Mouse (Mus musculus): ENCODE results near the gene Rims4.

Gene Rims4

DNA sequence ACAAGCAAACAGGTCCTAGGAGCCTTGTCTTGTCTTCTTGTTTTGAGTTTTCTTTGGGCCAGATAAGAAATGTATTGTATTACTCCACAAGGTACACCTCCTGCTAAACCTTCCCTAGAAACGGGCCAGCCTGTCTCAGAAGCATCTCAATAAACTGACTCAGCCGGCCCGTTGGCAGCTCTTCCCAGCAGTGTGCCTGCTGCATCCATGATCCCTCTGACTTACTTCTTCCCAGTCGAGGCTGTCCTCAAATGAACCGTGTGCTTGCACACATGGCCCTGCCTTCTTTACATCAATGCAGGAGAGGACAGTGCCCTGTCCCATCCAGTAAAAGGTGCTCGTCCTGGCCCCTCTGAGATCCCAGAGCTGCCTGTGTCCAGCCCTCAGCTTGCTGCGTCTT, 8.9 kb downstream of the Rims4 start:
- DNase-seq: no peak

DNA sequence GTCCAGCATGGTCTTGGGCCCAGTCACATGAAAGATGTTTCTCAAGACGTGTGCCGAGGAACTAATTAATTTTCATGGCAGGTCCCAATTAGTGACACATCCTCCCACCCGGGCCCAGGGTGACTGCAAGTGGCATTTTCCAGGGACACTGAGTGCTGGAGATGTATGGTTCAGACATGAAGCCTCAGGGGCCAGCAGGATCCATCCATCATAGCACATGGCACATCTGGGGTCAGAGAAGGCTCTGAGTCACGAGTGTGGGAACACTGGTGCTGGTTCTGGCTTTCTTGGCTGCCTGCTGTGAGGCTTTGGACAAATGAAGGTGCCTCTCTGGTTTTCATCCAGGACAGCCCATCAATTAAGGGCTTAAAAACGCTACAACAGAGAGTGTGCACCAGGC, 11.4 kb downstream of the Rims4 start:
- no peak for DNase-seq

DNA sequence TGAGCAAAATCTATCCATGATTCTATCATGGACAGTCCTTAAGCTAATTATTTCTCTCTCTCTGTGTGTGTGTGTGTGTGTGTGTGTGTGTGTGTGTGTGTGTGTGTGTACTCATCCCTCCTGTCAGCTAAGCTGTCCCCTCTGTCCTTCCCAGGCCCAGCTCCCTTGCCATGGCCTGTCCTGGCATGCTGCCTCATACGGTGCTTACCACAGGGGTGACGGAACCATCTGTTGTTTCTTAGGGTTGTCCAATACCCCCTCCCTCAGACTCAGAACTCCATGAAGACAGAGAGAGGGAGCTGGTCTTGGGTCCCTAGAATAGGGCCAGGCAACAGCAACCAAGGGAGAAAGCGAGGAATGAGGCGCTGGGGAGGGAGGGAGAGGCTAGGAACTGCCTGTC, 14.2 kb downstream of the Rims4 start:
- DNase-seq: no peak

- DNase-seq: no peak
These were observed 15.0 kb downstream of the Rims4 start for GRCm38 (mm10) chr2:163903461-163903860.

DNA sequence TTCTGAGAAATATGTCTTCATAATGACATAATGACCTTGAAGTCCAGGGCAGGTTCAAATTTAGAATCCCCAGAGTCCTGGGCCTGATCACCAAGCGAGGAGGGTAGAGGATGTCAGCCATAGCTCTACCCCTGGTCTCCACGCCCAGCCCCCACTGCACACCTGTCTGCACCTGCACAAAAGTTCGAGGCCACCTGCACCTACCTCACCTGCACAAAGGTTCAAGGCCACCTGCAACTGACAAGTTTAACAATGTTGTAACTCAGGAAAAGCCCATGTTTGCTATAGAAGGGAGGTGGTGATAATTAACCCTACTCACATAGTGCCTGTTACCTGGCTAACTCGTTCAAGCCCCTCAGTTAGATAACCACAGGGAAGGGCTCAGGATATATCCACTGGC, 16.0 kb downstream of the Rims4 start:
- DNase-seq: no peak

DNA sequence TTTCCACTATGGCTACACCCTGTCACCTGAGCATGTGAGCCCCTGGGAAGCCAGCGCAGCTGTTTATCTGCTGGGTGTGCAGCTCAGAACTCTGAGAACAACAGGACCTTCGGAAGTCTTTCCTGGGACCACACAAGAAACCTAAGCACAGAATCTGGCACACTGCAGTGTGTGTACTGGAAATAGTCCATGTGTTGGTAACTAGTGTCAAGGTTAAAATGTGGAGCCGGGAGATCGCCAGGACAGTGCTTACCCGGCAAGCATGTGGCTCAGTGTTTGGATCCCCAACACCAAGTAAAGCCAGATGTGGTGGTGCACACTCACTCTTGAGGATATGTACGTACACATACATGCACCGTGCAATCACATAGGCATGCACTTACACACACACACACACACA, 17.4 kb downstream of the Rims4 start:
- no peak for DNase-seq

GRCm38 (mm10) chr2:163899910-163900411, 18.5 kb downstream of the Rims4 start:
- DNase-seq: no peak

DNA sequence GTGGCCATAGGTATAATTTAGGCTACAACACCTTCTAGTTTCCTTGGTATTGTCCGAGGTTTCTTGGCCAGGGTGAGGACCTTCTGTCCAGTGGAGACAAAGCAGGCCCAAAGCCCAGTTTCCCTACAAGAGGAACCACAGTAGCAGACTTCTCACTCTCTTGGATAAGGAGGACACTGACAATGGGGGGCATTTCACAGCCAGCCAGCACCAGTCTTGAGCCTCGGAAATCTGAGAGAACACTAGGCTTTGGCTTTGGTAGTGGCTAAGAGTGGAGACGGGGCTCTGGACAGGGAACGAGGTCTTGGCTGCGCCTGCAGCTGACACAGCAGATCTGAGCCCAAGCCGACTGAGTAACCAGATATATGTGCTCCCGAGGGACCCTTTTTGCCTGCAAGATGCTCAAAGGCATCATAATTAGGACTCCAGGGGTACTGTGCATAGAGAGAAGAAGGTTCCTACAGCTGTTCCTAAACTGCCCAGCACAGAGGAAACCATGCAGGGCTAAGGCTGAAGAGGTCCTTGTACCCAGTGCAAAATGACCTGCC, 20.4 kb downstream of the Rims4 start:
- DNase-seq: no peak

GRCm38 (mm10) chr2:163897026-163897425, 21.5 kb downstream of the Rims4 start:
- DNase-seq: no peak

- no peak for DNase-seq
These were observed 23.3 kb downstream of the Rims4 start for GRCm38 (mm10) chr2:163895156-163895555.

GRCm38 (mm10) chr2:163893446-163894370, 24.8 kb downstream of the Rims4 start:
- DNase-seq: no peak

GRCm38 (mm10) chr2:163891271-163891670, 27.2 kb downstream of the Rims4 start:
- no peak for DNase-seq

GRCm38 (mm10) chr2:163890586-163890985, 27.9 kb downstream of the Rims4 start:
- no peak for DNase-seq

DNA sequence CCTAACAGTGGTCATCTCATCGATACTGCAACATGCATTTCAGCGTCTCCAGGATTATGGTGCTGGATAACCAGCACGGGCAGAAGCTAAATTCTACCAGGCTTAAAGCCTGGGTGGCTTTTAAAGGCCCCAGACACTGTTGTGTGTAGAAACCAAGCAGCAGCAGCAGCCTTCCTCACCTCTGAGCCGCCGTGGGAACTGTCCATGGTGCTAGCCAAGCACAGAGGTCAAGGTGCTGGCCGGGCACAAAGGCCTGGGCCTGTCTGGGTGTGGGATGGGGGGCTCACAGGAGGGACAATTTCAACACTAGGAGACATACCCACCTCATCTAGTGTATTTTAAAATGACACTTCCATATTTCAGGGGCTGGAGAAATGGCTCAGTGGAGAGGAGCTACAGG, 29.1 kb downstream of the Rims4 start:
- peak; percentile 20 for DNase-seq

GRCm38 (mm10) chr2:163882859-163883652, 35.4 kb downstream of the Rims4 start:
- DNase-seq: no peak

DNA sequence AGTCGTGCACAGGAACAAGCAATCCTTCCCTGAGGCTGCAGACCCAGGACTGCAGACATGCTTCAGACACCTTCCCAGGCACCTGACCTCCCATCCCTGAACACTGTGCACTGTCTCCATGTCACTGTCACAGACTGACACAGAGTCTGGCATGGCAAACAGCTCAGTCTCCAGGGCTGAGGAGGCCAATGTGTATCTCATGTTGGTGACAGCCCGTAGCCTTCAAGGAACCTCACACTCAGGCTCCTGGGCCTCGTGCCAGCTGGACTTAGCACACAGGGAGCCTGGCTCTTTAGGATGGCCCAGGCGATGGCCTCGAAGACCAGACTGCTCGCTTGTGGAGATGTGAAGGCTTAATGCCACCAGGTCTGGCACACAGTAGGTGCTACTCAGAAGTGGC, 37.6 kb downstream of the Rims4 start:
- DNase-seq: peak; percentile 72

DNA sequence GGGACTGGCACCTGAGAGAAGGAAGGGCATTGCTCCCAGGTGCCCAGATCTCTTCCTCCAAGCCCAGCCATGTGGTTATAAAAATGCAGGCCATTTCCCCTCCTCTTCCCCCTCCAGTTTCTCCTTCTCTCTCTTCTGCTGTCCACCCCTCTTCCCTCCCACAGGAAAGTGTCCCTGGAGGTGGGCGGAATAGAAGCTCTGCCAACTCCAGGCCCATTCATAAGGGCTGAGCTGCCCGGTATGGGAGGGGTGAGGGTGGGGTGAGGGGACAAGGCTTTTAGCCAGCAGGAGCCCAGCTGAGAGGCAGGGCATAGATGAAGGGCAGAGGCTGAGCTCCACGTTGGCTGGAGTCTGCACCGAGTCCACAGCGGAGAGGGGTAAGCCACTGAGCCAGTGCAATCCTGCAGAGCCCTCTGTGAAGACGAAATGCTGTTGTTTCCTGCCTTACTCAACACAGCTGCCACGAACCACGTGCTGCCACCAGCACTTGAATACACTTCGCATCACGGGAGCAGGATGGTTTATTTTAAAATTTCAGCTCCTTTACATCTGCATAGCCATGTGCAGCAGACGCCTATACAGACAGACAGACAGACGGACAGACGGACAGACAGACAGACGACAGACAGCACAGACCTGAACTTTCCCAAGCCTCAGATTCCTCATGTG, 41.5 kb downstream of the Rims4 start:
- DNase-seq: no peak

GRCm38 (mm10) chr2:163875484-163875883, 43.0 kb downstream of the Rims4 start:
- DNase-seq: peak; percentile 23

GRCm38 (mm10) chr2:163874877-163875276, 43.6 kb downstream of the Rims4 start:
- DNase-seq: no peak

GRCm38 (mm10) chr2:163871906-163872305, 46.6 kb downstream of the Rims4 start:
- DNase-seq: no peak

- no peak for DNase-seq
These were observed 47.2 kb downstream of the Rims4 start for GRCm38 (mm10) chr2:163871266-163871665.

GRCm38 (mm10) chr2:163869783-163870182, 48.7 kb downstream of the Rims4 start:
- DNase-seq: no peak

DNA sequence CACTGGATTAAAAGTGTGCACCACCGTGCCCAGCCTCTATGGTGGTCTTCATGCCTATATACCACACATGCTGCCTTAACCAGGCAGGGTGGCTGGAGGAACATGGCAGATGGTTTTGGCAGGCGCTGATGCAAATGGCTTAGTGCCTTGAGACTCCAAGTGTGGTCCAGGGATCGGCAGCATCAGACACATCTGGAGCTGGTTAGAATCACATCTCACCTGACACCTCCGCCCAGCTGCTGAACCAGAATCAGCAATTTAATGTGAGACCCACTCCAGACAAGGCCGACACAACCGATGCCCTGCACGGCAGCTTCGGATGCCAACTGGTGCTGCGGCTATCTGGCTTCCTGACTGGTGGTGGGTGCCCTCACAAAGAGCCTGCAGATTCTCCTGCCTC, 52.4 kb downstream of the Rims4 start:
- no peak for DNase-seq

All from lung, postnatal 14 days (tissue).